Mouse (Mus musculus): ENCODE results near the gene Gm20388. TPM values are rescaled to one million over a fixed set of nuclear protein-coding genes. Genes with fewer than 3 reads are reported as not detected.

The Gm20388 gene
- polyA plus RNA-seq, 1 experiment from 2014 or later: not detected

DNA sequence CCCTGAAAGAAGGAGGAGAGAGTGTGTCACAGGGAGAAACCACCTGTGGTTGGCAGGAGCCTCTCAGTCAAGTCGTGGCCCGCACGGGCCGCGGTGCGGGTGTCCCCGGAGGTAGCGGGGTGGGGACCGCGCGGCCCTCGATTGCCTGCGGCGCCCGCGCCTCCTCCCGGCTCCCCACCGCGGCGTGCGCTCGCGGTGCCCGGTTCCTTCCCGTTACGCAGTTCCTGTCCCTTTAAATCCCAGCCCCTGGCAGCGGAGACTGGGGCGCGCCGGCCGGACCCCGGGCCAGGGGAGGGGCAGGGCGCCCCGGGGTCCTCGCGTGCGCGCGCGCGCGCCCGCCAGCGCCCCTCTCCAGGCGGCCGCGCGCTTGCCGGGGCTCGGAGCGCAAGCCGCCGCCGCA is 1819.1 kb downstream of the Gm20388 start:
- Histone ChIP-seq H3K9ac (ENCODE audit: low read length) (no peak overlapping the region; the same call in 1 of the 2 replicates), H3K36me3 (ENCODE audit: control insufficient read depth, insufficient read depth, low read length) (no peaks in the 10 kb centered on the region), H3K4me3 (ENCODE audit: control insufficient read depth in 1 of 2, insufficient read depth in 1 of 2, low read depth in 1 of 2, low read length in 2 of 2) (peak overlapping the region; percentile 43 to 45), H3K27me3 (ENCODE audit: control insufficient read depth, insufficient read depth, low read length) (peaks cover 64% of the 10 kb centered on the region), H3K4me2 (ENCODE audit: low read length) (peak overlapping the region; percentile 81), H3K27ac (replicated peaks in 1 of 2; ENCODE audit: control insufficient read depth in 1 of 2, insufficient read depth in 1 of 2, low read depth in 2 of 2, low read length in 2 of 2) (no peak overlapping the region), H3K4me1 (ENCODE audit: control insufficient read depth in 2 of 2, insufficient read depth in 2 of 2, low read length in 2 of 2) (peaks cover 0 to 6% of the 10 kb centered on the region in 2 experiments; a peak in 1 of 4 replicates), H3K9me3 (ENCODE audit: control insufficient read depth, low read length) (0 out of 2 replicates have a peak, but pooled peaks cover 3% of the 10 kb centered on the region)
- 0% methylated on average over 23 of the region's 54 CpGs for WGBS
- ATAC-seq (ENCODE audit: insufficient number of reproducible peaks, insufficient read depth, low FRiP score, low read depth): no peak

DNA sequence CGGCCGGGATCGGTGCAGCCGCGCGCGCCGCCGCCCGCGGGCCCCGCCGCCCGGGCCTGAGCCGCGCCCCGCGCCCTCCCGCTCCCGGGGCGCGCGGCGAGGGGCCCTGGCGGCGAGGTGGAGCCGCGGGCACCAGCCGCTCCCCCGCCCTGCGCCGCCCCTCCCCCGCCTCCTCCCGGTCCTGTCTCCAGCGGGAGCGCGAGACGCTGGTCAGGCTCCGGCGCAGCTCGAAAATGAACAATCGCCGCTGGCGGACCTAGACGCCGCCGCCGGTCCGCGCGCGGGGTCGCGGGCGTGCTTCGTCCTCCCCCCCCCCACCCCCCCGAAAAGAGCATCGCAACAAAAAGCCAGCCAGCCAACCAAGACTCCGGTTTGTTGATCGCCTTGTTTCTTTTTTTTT is 1819.5 kb downstream of the Gm20388 start:
- WGBS: 0% methylated on average over 38 of the region's 60 CpGs
- H3K9me3 ChIP-seq (ENCODE audit: control insufficient read depth, low read length): 0 out of 2 replicates have a peak, but pooled peaks cover 3% of the 10 kb centered on the region
- H3K9ac ChIP-seq (ENCODE audit: low read length): no peak overlapping the region; the same call in 1 of the 2 replicates
- peak overlapping the region; percentile 43 to 45 for H3K4me3 ChIP-seq (ENCODE audit: control insufficient read depth in 1 of 2, insufficient read depth in 1 of 2, low read depth in 1 of 2, low read length in 2 of 2)
- H3K4me2 ChIP-seq (ENCODE audit: low read length): peak overlapping the region; percentile 81
- peaks cover 0 to 6% of the 10 kb centered on the region in 2 experiments; a peak in 1 of 4 replicates for H3K4me1 ChIP-seq (ENCODE audit: control insufficient read depth in 2 of 2, insufficient read depth in 2 of 2, low read length in 2 of 2)
- no peak for ATAC-seq (ENCODE audit: insufficient number of reproducible peaks, insufficient read depth, low FRiP score, low read depth)
- peaks cover 64% of the 10 kb centered on the region for H3K27me3 ChIP-seq (ENCODE audit: control insufficient read depth, insufficient read depth, low read length)
- no peak overlapping the region for H3K27ac ChIP-seq (replicated peaks in 1 of 2; ENCODE audit: control insufficient read depth in 1 of 2, insufficient read depth in 1 of 2, low read depth in 2 of 2, low read length in 2 of 2)
- H3K36me3 ChIP-seq (ENCODE audit: control insufficient read depth, insufficient read depth, low read length): no peaks in the 10 kb centered on the region

DNA sequence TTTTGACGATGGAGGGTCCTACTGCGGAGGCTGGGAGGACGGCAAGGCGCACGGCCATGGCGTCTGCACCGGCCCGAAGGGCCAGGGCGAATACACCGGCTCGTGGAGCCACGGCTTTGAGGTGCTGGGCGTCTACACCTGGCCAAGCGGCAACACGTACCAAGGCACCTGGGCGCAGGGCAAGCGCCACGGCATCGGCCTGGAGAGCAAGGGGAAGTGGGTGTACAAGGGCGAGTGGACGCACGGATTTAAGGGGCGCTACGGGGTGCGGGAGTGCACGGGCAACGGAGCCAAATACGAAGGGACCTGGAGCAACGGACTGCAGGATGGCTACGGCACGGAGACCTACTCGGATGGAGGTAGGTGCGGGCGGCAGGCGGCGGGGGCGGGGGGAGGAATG is 1820.0 kb downstream of the Gm20388 start:
- no peak overlapping the region for H3K9ac ChIP-seq (ENCODE audit: low read length)
- H3K27me3 ChIP-seq (ENCODE audit: control insufficient read depth, insufficient read depth, low read length): peaks cover 64% of the 10 kb centered on the region
- ATAC-seq (ENCODE audit: insufficient number of reproducible peaks, insufficient read depth, low FRiP score, low read depth): no peak
- H3K4me1 ChIP-seq (ENCODE audit: control insufficient read depth in 2 of 2, insufficient read depth in 2 of 2, low read length in 2 of 2): peaks cover 0 to 6% of the 10 kb centered on the region in 2 experiments; a peak in 1 of 4 replicates
- peak overlapping the region; percentile 31 to 43 for H3K4me3 ChIP-seq (ENCODE audit: control insufficient read depth in 1 of 2, insufficient read depth in 1 of 2, low read depth in 1 of 2, low read length in 2 of 2)
- 0 out of 2 replicates have a peak, but pooled peaks cover 3% of the 10 kb centered on the region for H3K9me3 ChIP-seq (ENCODE audit: control insufficient read depth, low read length)
- no peaks in the 10 kb centered on the region for H3K36me3 ChIP-seq (ENCODE audit: control insufficient read depth, insufficient read depth, low read length)
- H3K27ac ChIP-seq (replicated peaks in 1 of 2; ENCODE audit: control insufficient read depth in 1 of 2, insufficient read depth in 1 of 2, low read depth in 2 of 2, low read length in 2 of 2): no peak overlapping the region
- H3K4me2 ChIP-seq (ENCODE audit: low read length): peak overlapping the region; percentile 81
- WGBS: 1% methylated on average over 37 of the region's 37 CpGs

DNA sequence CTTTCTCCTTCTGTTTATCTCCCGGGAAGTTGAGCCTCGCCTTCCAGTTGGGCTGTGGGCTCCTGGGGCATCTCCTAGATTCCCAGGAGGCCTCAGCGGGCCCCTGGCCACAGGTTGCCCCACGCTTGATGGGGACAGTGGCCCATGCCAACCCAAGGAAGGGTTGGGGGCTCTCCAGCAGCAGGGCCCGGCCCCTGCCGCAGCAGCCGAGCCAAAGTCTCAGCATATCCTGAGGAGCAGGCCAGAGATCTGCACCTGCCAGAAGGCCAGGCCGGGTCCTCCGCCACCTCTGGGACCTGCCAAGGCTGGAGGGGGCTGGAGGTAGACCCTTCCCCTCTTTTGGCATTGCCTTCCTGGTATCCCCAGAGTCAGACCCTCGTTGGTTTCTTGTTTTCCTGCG is 1820.4 kb downstream of the Gm20388 start:
- Histone ChIP-seq H3K4me1 (ENCODE audit: control insufficient read depth in 2 of 2, insufficient read depth in 2 of 2, low read length in 2 of 2) (peaks cover 0 to 6% of the 10 kb centered on the region in 2 experiments; a peak in 1 of 4 replicates), H3K27ac (replicated peaks in 1 of 2; ENCODE audit: control insufficient read depth in 1 of 2, insufficient read depth in 1 of 2, low read depth in 2 of 2, low read length in 2 of 2) (no peak overlapping the region), H3K4me2 (ENCODE audit: low read length) (peak overlapping the region; percentile 81), H3K4me3 (ENCODE audit: control insufficient read depth in 1 of 2, insufficient read depth in 1 of 2, low read depth in 1 of 2, low read length in 2 of 2) (peak overlapping the region in 1 of 2 experiments; percentile 43; a peak in 2 of 4 replicates), H3K36me3 (ENCODE audit: control insufficient read depth, insufficient read depth, low read length) (no peaks in the 10 kb centered on the region), H3K27me3 (ENCODE audit: control insufficient read depth, insufficient read depth, low read length) (peaks cover 64% of the 10 kb centered on the region), H3K9me3 (ENCODE audit: control insufficient read depth, low read length) (0 out of 2 replicates have a peak, but pooled peaks cover 3% of the 10 kb centered on the region), H3K9ac (ENCODE audit: low read length) (no peak overlapping the region)
- no peak for ATAC-seq (ENCODE audit: insufficient number of reproducible peaks, insufficient read depth, low FRiP score, low read depth)
- 8% methylated on average over 9 of the region's 11 CpGs for WGBS

DNA sequence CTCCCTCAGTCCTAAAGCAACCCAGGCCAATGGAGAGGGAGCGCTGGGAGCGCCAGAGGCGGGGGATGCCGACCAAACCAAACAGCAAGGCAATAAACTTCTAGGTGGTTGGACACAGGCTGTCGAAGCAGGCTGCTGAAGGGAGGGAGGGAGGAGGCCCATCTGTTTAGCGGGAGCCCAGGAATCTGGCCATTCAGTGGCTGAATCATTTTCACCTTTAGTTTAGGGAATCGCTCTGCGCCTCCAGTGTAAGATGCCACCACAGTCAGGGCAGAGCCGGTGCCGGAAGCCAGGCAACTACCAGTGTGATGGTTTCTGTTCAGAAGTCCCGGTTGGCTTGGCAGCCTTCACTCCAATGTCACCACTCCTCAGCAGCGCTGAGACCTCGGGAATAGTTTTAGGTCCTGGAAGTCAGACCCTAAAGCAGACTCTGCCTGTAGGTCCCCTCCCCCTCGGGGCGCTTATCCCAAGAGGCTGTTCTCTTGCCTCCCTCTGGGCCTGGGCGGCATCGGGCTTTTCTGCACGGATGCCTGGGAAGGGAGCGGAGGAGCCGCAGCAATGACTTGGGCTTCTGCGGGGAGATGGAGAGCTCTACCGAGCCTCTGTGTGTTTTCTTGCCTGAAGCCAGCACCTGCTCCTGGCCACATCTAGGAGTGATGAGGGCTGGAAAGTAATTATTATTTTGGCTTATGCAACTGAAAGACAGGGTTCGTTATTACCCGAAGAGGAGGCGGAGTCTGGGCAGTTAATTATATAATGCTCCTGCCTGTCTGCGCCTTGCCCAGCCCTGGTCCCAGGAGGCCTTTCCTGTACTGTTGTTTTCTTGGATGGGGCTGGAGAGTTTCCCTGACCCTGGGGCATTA is 1821.1 kb downstream of the Gm20388 start:
- 13% methylated on average over 26 of the region's 26 CpGs for WGBS
- 0 out of 2 replicates have a peak, but pooled peaks cover 3% of the 10 kb centered on the region for H3K9me3 ChIP-seq (ENCODE audit: control insufficient read depth, low read length)
- H3K27me3 ChIP-seq (ENCODE audit: control insufficient read depth, insufficient read depth, low read length): peaks cover 64% of the 10 kb centered on the region
- no peaks in the 10 kb centered on the region for H3K36me3 ChIP-seq (ENCODE audit: control insufficient read depth, insufficient read depth, low read length)
- H3K4me3 ChIP-seq (ENCODE audit: control insufficient read depth in 1 of 2, insufficient read depth in 1 of 2, low read depth in 1 of 2, low read length in 2 of 2): no peak overlapping the region
- H3K9ac ChIP-seq (ENCODE audit: low read length): no peak overlapping the region
- H3K4me1 ChIP-seq (ENCODE audit: control insufficient read depth in 2 of 2, insufficient read depth in 2 of 2, low read length in 2 of 2): peaks cover 0 to 6% of the 10 kb centered on the region in 2 experiments; a peak in 1 of 4 replicates
- no peak for ATAC-seq (ENCODE audit: insufficient number of reproducible peaks, insufficient read depth, low FRiP score, low read depth)
- H3K27ac ChIP-seq (replicated peaks in 1 of 2; ENCODE audit: control insufficient read depth in 1 of 2, insufficient read depth in 1 of 2, low read depth in 2 of 2, low read length in 2 of 2): no peak overlapping the region
- no peak overlapping the region for H3K4me2 ChIP-seq (ENCODE audit: low read length)

DNA sequence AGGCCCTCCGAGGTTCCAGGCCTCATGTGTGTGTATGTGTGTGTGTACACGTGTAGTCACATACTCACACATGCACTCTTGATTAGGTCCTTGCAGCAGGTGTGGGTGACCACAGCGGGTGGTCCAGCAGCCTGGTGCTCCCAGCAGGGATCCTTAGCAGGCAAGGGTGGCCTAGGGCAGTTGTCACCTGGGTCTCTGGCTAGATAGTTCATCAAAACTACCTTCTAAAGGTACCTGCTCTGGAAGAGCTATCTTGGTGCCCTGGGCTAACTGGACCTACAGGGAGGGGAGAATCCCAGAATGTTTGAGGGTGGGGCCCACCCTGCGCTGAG is 1821.7 kb downstream of the Gm20388 start:
- ATAC-seq (ENCODE audit: insufficient number of reproducible peaks, insufficient read depth, low FRiP score, low read depth): no peak
- Histone ChIP-seq H3K9me3 (ENCODE audit: control insufficient read depth, low read length) (0 out of 2 replicates have a peak, but pooled peaks cover 2% of the 10 kb centered on the region), H3K4me2 (ENCODE audit: low read length) (no peak overlapping the region), H3K9ac (ENCODE audit: low read length) (no peak overlapping the region), H3K27me3 (ENCODE audit: control insufficient read depth, insufficient read depth, low read length) (peaks cover 64% of the 10 kb centered on the region), H3K27ac (replicated peaks in 1 of 2; ENCODE audit: control insufficient read depth in 1 of 2, insufficient read depth in 1 of 2, low read depth in 2 of 2, low read length in 2 of 2) (no peak overlapping the region), H3K36me3 (ENCODE audit: control insufficient read depth, insufficient read depth, low read length) (no peaks in the 10 kb centered on the region), H3K4me3 (ENCODE audit: control insufficient read depth in 1 of 2, insufficient read depth in 1 of 2, low read depth in 1 of 2, low read length in 2 of 2) (no peak overlapping the region), H3K4me1 (ENCODE audit: control insufficient read depth in 2 of 2, insufficient read depth in 2 of 2, low read length in 2 of 2) (peaks cover 0 to 6% of the 10 kb centered on the region in 2 experiments; a peak in 1 of 4 replicates)
- 53% methylated on average over 4 of the region's 4 CpGs for WGBS

DNA sequence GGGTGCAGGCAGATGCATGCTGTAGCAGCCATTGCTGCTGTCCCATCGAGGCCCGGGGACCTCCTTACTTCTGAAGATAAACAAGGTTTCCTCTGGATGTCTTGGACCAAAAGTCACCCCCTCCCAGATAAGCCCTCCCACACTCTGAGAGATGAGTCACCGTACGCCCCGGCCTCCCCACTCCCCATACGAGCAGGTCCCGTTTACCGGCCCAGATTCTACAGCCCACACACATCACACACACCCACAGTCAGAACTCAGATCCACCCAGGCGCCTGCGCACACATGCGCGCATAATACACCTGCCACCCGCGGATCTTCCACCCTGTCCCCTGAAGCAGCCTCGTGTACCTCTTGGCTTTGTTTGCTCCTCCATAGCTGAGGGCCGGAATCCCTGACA is 1823.6 kb downstream of the Gm20388 start:
- H3K4me3 ChIP-seq (ENCODE audit: control insufficient read depth in 1 of 2, insufficient read depth in 1 of 2, low read depth in 1 of 2, low read length in 2 of 2): no peak overlapping the region
- no peak overlapping the region for H3K27ac ChIP-seq (replicated peaks in 1 of 2; ENCODE audit: control insufficient read depth in 1 of 2, insufficient read depth in 1 of 2, low read depth in 2 of 2, low read length in 2 of 2)
- H3K27me3 ChIP-seq (ENCODE audit: control insufficient read depth, insufficient read depth, low read length): peaks cover 48% of the 10 kb centered on the region
- H3K9ac ChIP-seq (ENCODE audit: low read length): no peak overlapping the region
- H3K4me1 ChIP-seq (ENCODE audit: control insufficient read depth in 2 of 2, insufficient read depth in 2 of 2, low read length in 2 of 2): peaks cover 0 to 6% of the 10 kb centered on the region in 2 experiments; a peak in 1 of 4 replicates
- no peaks in the 10 kb centered on the region for H3K9me3 ChIP-seq (ENCODE audit: control insufficient read depth, low read length)
- no peak for ATAC-seq (ENCODE audit: insufficient number of reproducible peaks, insufficient read depth, low FRiP score, low read depth)
- no peaks in the 10 kb centered on the region for H3K36me3 ChIP-seq (ENCODE audit: control insufficient read depth, insufficient read depth, low read length)
- WGBS: 83% methylated on average over 16 of the region's 16 CpGs
- H3K4me2 ChIP-seq (ENCODE audit: low read length): no peak overlapping the region

All from heart, embryonic 14.5 days (tissue).